Mouse (Mus musculus) cerebellum, adult (tissue): ENCODE data around the gene Osbp2.
A peak's percentile ranks its signal among the peaks of the same experiment; 100 is the strongest.

Source experiments
- ATAC-seq: cut with Nextera tagmentation; 2 replicates; pipeline ENCODE4 v1.9.2; 2017; ENCODE audit warnings: mild to moderate bottlenecking, moderate library complexity, mixed read lengths; ENCODE audit not compliant: insufficient number of reproducible peaks, low FRiP score, low TSS enrichment

Osbp2 gene

GRCm38 (mm10) chr11:3722861-3723260 lies 140.8 kb downstream of the Osbp2 start:
- ATAC-seq, result no peak

GRCm38 (mm10) chr11:3722036-3722435 lies 141.7 kb downstream of the Osbp2 start:
- ATAC-seq, result no peak

- ATAC-seq, result no peak
These were observed 147.0 kb downstream of the Osbp2 start for GRCm38 (mm10) chr11:3716662-3717061.

- ATAC-seq, result 0 out of 2 replicates have a peak, but pooled peaks have one; percentile 32
These were observed 149.2 kb downstream of the Osbp2 start for GRCm38 (mm10) chr11:3714486-3714885.

- no peak for ATAC-seq
These were observed 153.5 kb downstream of the Osbp2 start for GRCm38 (mm10) chr11:3710203-3710602.

GRCm38 (mm10) chr11:3707057-3707456 lies 156.6 kb downstream of the Osbp2 start:
- ATAC-seq, result no peak

GRCm38 (mm10) chr11:3704404-3704803 lies 159.3 kb downstream of the Osbp2 start:
- ATAC-seq, result no peak

GRCm38 (mm10) chr11:3703089-3703992 lies 160.4 kb downstream of the Osbp2 start:
- ATAC-seq, result no peak

- ATAC-seq, result no peak
These were observed 166.3 kb downstream of the Osbp2 start for GRCm38 (mm10) chr11:3697441-3697840.

GRCm38 (mm10) chr11:3696086-3696616 lies 167.6 kb downstream of the Osbp2 start:
- ATAC-seq, result no peak

GRCm38 (mm10) chr11:3691746-3692145 lies 172.0 kb downstream of the Osbp2 start:
- ATAC-seq, result no peak

- no peak for ATAC-seq
These were observed 176.8 kb downstream of the Osbp2 start for GRCm38 (mm10) chr11:3686885-3687284.

GRCm38 (mm10) chr11:3686318-3686717 lies 177.4 kb downstream of the Osbp2 start:
- no peak for ATAC-seq

- ATAC-seq, result no peak
These were observed 178.3 kb downstream of the Osbp2 start for GRCm38 (mm10) chr11:3685431-3685830.

- ATAC-seq, result no peak
These were observed 178.8 kb downstream of the Osbp2 start for GRCm38 (mm10) chr11:3684723-3685430.

- no peak for ATAC-seq
These were observed 179.5 kb downstream of the Osbp2 start for GRCm38 (mm10) chr11:3684232-3684631.

GRCm38 (mm10) chr11:3683696-3684095 lies 180.0 kb downstream of the Osbp2 start:
- no peak for ATAC-seq

- no peak for ATAC-seq
These were observed 183.9 kb downstream of the Osbp2 start for GRCm38 (mm10) chr11:3679771-3680170.

- ATAC-seq, result no peak
These were observed 186.5 kb downstream of the Osbp2 start for GRCm38 (mm10) chr11:3677204-3677603.

- ATAC-seq, result no peak
These were observed 187.3 kb downstream of the Osbp2 start for GRCm38 (mm10) chr11:3676423-3676822.

- no peak for ATAC-seq
These were observed 189.2 kb downstream of the Osbp2 start for GRCm38 (mm10) chr11:3674545-3674944.
